Mouse (Mus musculus): ENCODE results near the gene Camta1.

- TF ChIP-seq POU5F1 (IDR thresholded peaks at IDR 0.05; ENCODE audit: borderline replicate concordance, low read length), result no peak
- TF ChIP-seq CTCF (conservative IDR thresholded peaks at IDR 0.05; ENCODE audit: low read length), result no peak
- TF ChIP-seq NANOG (IDR thresholded peaks at IDR 0.05; ENCODE audit: borderline replicate concordance, low read length), result no peak
These were observed 242.1 kb downstream of the Camta1 start for GRCm38 (mm10) chr4:151619541-151620016.
